Comparison of ENCODE assay signal across 8 mouse cellular contexts in the genomic region with DNA sequence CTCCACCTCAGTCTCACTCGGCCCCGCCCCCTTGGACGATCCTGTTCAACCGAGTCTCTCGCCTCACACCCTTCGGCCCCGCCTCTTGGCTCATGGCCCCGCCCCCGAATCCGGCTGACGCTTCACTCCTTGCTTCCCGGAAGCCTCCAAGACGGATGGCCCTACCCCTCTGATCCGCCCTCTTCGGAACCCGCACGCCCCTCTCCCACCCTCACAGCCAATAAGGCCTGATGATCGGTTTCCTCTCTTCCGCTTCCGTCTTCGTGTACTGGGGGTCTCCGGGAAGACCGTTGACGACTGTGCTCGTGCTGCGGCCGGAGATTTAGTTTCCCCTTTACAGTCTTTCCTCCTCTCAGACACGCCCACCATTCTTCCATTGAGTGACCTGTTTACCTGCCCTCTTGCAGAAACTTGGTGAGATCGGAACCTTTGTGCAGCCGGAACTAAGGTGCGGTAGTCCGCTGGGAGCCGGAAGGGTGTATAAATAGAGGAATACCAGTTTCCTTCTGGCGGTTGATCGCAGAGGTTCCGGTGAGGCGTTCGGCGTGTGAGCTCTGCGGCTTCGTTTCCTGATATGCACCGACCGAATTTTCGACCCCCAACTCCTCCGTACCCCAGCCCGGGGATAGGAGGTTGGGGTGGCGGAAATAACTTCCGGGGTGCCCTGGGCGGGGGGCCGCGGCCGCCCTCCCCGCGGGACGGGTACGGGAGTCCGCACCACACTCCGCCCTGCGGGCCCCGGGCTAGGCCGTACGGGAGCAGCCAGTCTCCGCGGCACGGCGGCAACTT. TPM values are rescaled to one million over a fixed set of nuclear protein-coding genes. Genes with fewer than 3 reads are reported as not detected.
DNase-seq lines count a peak whose midpoint lies in the region; ATAC-seq and TF ChIP-seq lines count a peak whose summit lies in the region.

Gene Mplkip (plus strand): TSS at position 282 of the 789 bp plus-strand sequence.
Gene Sugct (minus strand): TSS at position 643 of the 789 bp plus-strand sequence.

- under 1% methylated on average over 65 of the region's 66 CpGs for WGBS in cerebellum, adult 2 months
- WGBS in forebrain, postnatal 0 days: under 1% methylated on average over 64 of the region's 66 CpGs
- under 1% methylated on average over 66 of the region's 66 CpGs for WGBS in lung, embryonic 15.5 days

- H3K27ac ChIP-seq in MEL (ENCODE audit: control insufficient read depth, low read depth, low read length): peak within 1 kb of the TSS; percentile 94
- peak within 1 kb of the TSS; percentile 30 for H3K27ac ChIP-seq in cerebellum, adult 2 months (ENCODE audit: insufficient read depth, low read length)
- H3K27ac ChIP-seq in forebrain, postnatal 0 days (ENCODE audit: low read depth, low read length): peak within 1 kb of the TSS; percentile 95
- H3K27ac ChIP-seq in lung, embryonic 15.5 days: peak within 1 kb of the TSS; percentile 88

- peak; percentile 99 for DNase-seq in MEL (ENCODE audit: low read depth, low spot score)
- DNase-seq in cerebellum, adult 2 months: peak; percentile 100
- DNase-seq in forebrain, postnatal 0 days: peak; percentile 99
- peak; percentile 100 for DNase-seq in heart, postnatal 4 days
- peak; percentile 99 to 100 for DNase-seq in layer of hippocampus, adult 8-10 months (ENCODE audit: low spot score in 2 of 2)
- peak; percentile 100 for DNase-seq in ovary, adult 18-20 months (ENCODE audit: low spot score)
- DNase-seq in thymus, postnatal 0 days (ENCODE audit: low spot score): peak; percentile 100

- no peak for TF ChIP-seq RAD21 in MEL (IDR thresholded peaks at IDR 0.05; ENCODE audit: low read depth, low read length)

- peak within 1 kb of the TSS; percentile 62 for H3K4me2 ChIP-seq in forebrain, postnatal 0 days (ENCODE audit: low read depth)
- H3K4me2 ChIP-seq in lung, embryonic 15.5 days: peak within 1 kb of the TSS; percentile 67

- TF ChIP-seq POLR2A in MEL (IDR thresholded peaks at IDR 0.05; ENCODE audit: control insufficient read depth in 1 of 2, insufficient read depth in 1 of 2, low read depth in 1 of 2, low read length in 2 of 2, poor library complexity in 1 of 2): peak; percentile 53 to 86; a peak in 3 of 4 replicates
- peak; percentile 74; the same call in 1 of the 2 replicates for TF ChIP-seq POLR2A in cerebellum, adult 2 months (IDR thresholded peaks at IDR 0.05; ENCODE audit: borderline replicate concordance, insufficient read depth, low read length)

- H3K27me3 ChIP-seq in MEL (ENCODE audit: control insufficient read depth in 1 of 2, insufficient read depth in 2 of 2, low read length in 2 of 2): no peaks in the 10 kb centered on the region
- H3K27me3 ChIP-seq in cerebellum, adult 2 months (ENCODE audit: control insufficient read depth, insufficient read depth, low read length): no peaks in the 10 kb centered on the region
- no peaks in the 10 kb centered on the region for H3K27me3 ChIP-seq in forebrain, postnatal 0 days (ENCODE audit: insufficient read depth, low read length)
- no peaks in the 10 kb centered on the region for H3K27me3 ChIP-seq in lung, embryonic 15.5 days

- H3K9me3 ChIP-seq in MEL (replicated peaks; ENCODE audit: insufficient read depth, low read length): no peaks in the 10 kb centered on the region
- no peaks in the 10 kb centered on the region for H3K9me3 ChIP-seq in forebrain, postnatal 0 days (ENCODE audit: low read length)
- no peaks in the 10 kb centered on the region for H3K9me3 ChIP-seq in lung, embryonic 15.5 days

- ATAC-seq in forebrain, postnatal 0 days: peak; percentile 99
- peak; percentile 99 for ATAC-seq in lung, embryonic 15.5 days (ENCODE audit: borderline replicate concordance, extremely low read depth, low FRiP score, low TSS enrichment)

- peak within 1 kb of the TSS; percentile 92 for H3K9ac ChIP-seq in MEL (ENCODE audit: control insufficient read depth, low read depth, low read length, poor library complexity, severe bottlenecking)
- peak within 1 kb of the TSS; percentile 82 for H3K9ac ChIP-seq in forebrain, postnatal 0 days
- H3K9ac ChIP-seq in lung, embryonic 15.5 days: peak within 1 kb of the TSS; percentile 83

- peak in 1 of 2 experiments; percentile 53; a peak in 1 of 4 replicates for TF ChIP-seq EP300 in MEL (IDR thresholded peaks at IDR 0.05; ENCODE audit: low read depth in 1 of 2, low read length in 2 of 2)

- peaks cover 25% of the 10 kb centered on the region for H3K79me2 ChIP-seq in MEL (ENCODE audit: control insufficient read depth, insufficient read depth, low read length, poor library complexity)

- TF ChIP-seq CTCF in MEL (IDR thresholded peaks at IDR 0.05 in 2 of 3, conservative IDR thresholded peaks at IDR 0.05 in 1 of 3; ENCODE audit: control insufficient read depth in 1 of 3, insufficient read depth in 1 of 3, low read depth in 2 of 3, low read length in 3 of 3, poor library complexity in 1 of 3, severe bottlenecking in 1 of 3): no peak
- TF ChIP-seq CTCF in cerebellum, adult 2 months (IDR thresholded peaks at IDR 0.05; ENCODE audit: borderline replicate concordance, insufficient read depth, low read depth, low read length): no peak
- no peak for TF ChIP-seq CTCF in forebrain, postnatal 0 days (IDR thresholded peaks at IDR 0.05; ENCODE audit: low read depth)

- H3K4me3 ChIP-seq in MEL (ENCODE audit: control insufficient read depth in 1 of 2, insufficient read depth in 1 of 2, low read depth in 2 of 2, low read length in 2 of 2): peak within 1 kb of the TSS; percentile 87 to 100
- H3K4me3 ChIP-seq in cerebellum, adult 2 months (replicated peaks; ENCODE audit: insufficient read depth, low read depth, low read length): peak within 1 kb of the TSS; percentile 64
- H3K4me3 ChIP-seq in forebrain, postnatal 0 days (ENCODE audit: low read depth, low read length): peak within 1 kb of the TSS; percentile 79
- H3K4me3 ChIP-seq in lung, embryonic 15.5 days: peak within 1 kb of the TSS; percentile 77

- H3K4me1 ChIP-seq in MEL (ENCODE audit: control insufficient read depth in 1 of 2, insufficient read depth in 2 of 2, low read length in 2 of 2): peaks cover 3 to 11% of the 10 kb centered on the region in 2 experiments
- 0 out of 2 replicates have a peak, but pooled peaks cover 2% of the 10 kb centered on the region for H3K4me1 ChIP-seq in cerebellum, adult 2 months (ENCODE audit: control insufficient read depth, insufficient read depth, low read length)
- H3K4me1 ChIP-seq in forebrain, postnatal 0 days (ENCODE audit: insufficient read depth): peaks cover 3% of the 10 kb centered on the region; the same call in 1 of the 2 replicates
- H3K4me1 ChIP-seq in lung, embryonic 15.5 days: peaks cover 9% of the 10 kb centered on the region

- peaks cover 0 to 33% of the 10 kb centered on the region in 2 experiments; a peak in 3 of 4 replicates for H3K36me3 ChIP-seq in MEL (ENCODE audit: control insufficient read depth in 1 of 2, insufficient read depth in 2 of 2, low read length in 2 of 2)
- no peaks in the 10 kb centered on the region for H3K36me3 ChIP-seq in forebrain, postnatal 0 days (ENCODE audit: insufficient read depth)
- no peaks in the 10 kb centered on the region for H3K36me3 ChIP-seq in lung, embryonic 15.5 days

TF ChIP-seq in MEL, 35 proteins besides CTCF, POLR2A, EP300 and RAD21 (continues in another document):
- TF ChIP-seq MEF2A (IDR thresholded peaks at IDR 0.05; ENCODE audit: extremely low read depth, insufficient replicate concordance, low read depth, low read length, poor library complexity, severe bottlenecking) (no peak), MYC (IDR thresholded peaks at IDR 0.05; ENCODE audit: low read depth, low read length) (peak; percentile 66; the same call in 1 of the 2 replicates), JUND (IDR thresholded peaks at IDR 0.05; ENCODE audit: low read depth, low read length) (no peak), GATA1 (IDR thresholded peaks at IDR 0.05; ENCODE audit: low read depth, low read length) (no peak), MAFK (IDR thresholded peaks at IDR 0.05; ENCODE audit: borderline replicate concordance, low read depth, low read length) (no peak), POLR2AphosphoS2 (IDR thresholded peaks at IDR 0.05; ENCODE audit: low read length) (peak; percentile 72; the same call in 1 of the 2 replicates), NRF1 (IDR thresholded peaks at IDR 0.05; ENCODE audit: insufficient read depth, low read depth, low read length, poor library complexity, severe bottlenecking) (no peak), GABPA (IDR thresholded peaks at IDR 0.05; ENCODE audit: low read depth, low read length) (no peak), UBTF (IDR thresholded peaks at IDR 0.05; ENCODE audit: borderline replicate concordance, insufficient read depth, low read depth, low read length) (no peak), MAZ (IDR thresholded peaks at IDR 0.05; ENCODE audit: low read depth, low read length) (peak; percentile 47), HCFC1 (IDR thresholded peaks at IDR 0.05; ENCODE audit: low read depth, low read length) (peak; percentile 90), MXI1 (IDR thresholded peaks at IDR 0.05; ENCODE audit: low read depth, low read length) (peak; percentile 81), CHD1 (IDR thresholded peaks at IDR 0.05; ENCODE audit: low read depth, low read length) (no peak)

RNA-seq across cellular contexts. Expression of gene Mplkip, which starts in this region (rescaled TPM):
- total RNA-seq in MEL (2012; rRNA removed): 20.1 and 21.4 TPM in 2 replicates
- polyA plus RNA-seq in MEL (2012; ENCODE audit: insufficient read depth in 1 of 2, insufficient read length in 2 of 2, low read depth in 1 of 2, low replicate concordance in 2 of 2, missing spikeins in 1 of 2): 10 to 100 TPM in 1 of 2 experiments, not detected in 1; 39.1 TPM
- 7.5 and 7.8 TPM in 2 replicates for polyA plus RNA-seq in cerebellum, adult 2 months (2012; rRNA removed)
- 15.2 and 20.1 TPM in 2 replicates for total RNA-seq in forebrain, postnatal 0 days (2014; rRNA removed)
- polyA plus RNA-seq in forebrain, postnatal 0 days (2015; fragmentation: Nextera tagmentation; extraction: Ambion mirVana): 32.0 and 37.0 TPM in 2 replicates
- 10 to 100 TPM; 10.6 to 12.7 TPM for total RNA-seq in heart, postnatal 4 days (2021)
- total RNA-seq in layer of hippocampus, adult 8-10 months (2022): 10 to 100 TPM; 14.0 to 20.0 (median 17.9) TPM
- 45.1 and 48.9 TPM in 2 replicates for polyA plus RNA-seq in lung, embryonic 15.5 days (2015; fragmentation: Nextera tagmentation; extraction: Ambion mirVana)
- 87.2 and 88.7 TPM in 2 replicates for polyA plus RNA-seq in thymus, postnatal 0 days (2015; fragmentation: Nextera tagmentation; extraction: Ambion mirVana)

RNA-seq across cellular contexts. Expression of gene Sugct, which starts in this region (rescaled TPM):
- total RNA-seq in MEL (2012; rRNA removed): 1.0 and 1.2 TPM in 2 replicates
- polyA plus RNA-seq in MEL (2012; ENCODE audit: insufficient read depth in 1 of 2, insufficient read length in 2 of 2, low read depth in 1 of 2, low replicate concordance in 2 of 2, missing spikeins in 1 of 2): 1 to 10 TPM in 1 of 2 experiments, not detected in 1; 3.0 TPM
- 4.3 and 4.7 TPM in 2 replicates for polyA plus RNA-seq in cerebellum, adult 2 months (2012; rRNA removed)
- total RNA-seq in forebrain, postnatal 0 days (2014; rRNA removed): 0.77 and 1.4 TPM in 2 replicates
- 1.7 and 2.1 TPM in 2 replicates for polyA plus RNA-seq in forebrain, postnatal 0 days (2015; fragmentation: Nextera tagmentation; extraction: Ambion mirVana)
- total RNA-seq in heart, postnatal 4 days (2021): 1 to 10 TPM; 1.2 TPM
- 1 to 10 TPM; 3.1 to 3.7 (median 3.2) TPM for total RNA-seq in layer of hippocampus, adult 8-10 months (2022)
- 4.2 and 5.7 TPM in 2 replicates for polyA plus RNA-seq in lung, embryonic 15.5 days (2015; fragmentation: Nextera tagmentation; extraction: Ambion mirVana)
- 5.8 and 6.0 TPM in 2 replicates for polyA plus RNA-seq in thymus, postnatal 0 days (2015; fragmentation: Nextera tagmentation; extraction: Ambion mirVana)

Comparison
In these comparisons a context has a peak if more than half of its experiments do, and no peak if none do; other contexts are left out.
1. Peak in every context shown above with its lines: DNase-seq, ATAC-seq, H3K4me3 ChIP-seq and H3K27ac ChIP-seq.
2. H3K27ac ChIP-seq: peak in every context shown above with its lines; median percentile 95 in forebrain, postnatal 0 days; 94 in MEL; 88 in lung, embryonic 15.5 days; 30 in cerebellum, adult 2 months.